Mouse (Mus musculus) forebrain, postnatal 0 days (tissue): ENCODE measurements around the gene Zfp764. TPM values are rescaled to one million over a fixed set of nuclear protein-coding genes. Genes with fewer than 3 reads are reported as not detected.
"Not testable (repeated sequence)": the region's sequence is repeated elsewhere in the genome, so short reads cannot be mapped to it uniquely, and the experiment has no call there.

Experiments
- ATAC-seq: fragments of 200-750 bp; cut with Nextera tagmentation; 2 replicates; pipeline ENCODE4 v1.8.0; 2017; ENCODE audit warnings: mild to moderate bottlenecking, moderate library complexity
- DNase-seq: peaks from one replicate; pipeline ENCODE4 v3.0.0-alpha.2; 2015
- H3K27ac ChIP-seq: fragments of 300-500 bp; sonication (generic); 2 replicates; pipeline ENCODE4 v1.5.1; 2014; ENCODE audit warnings: low read depth, mild to moderate bottlenecking, antibody characterized with exemption, low read length, moderate library complexity, mixed read lengths
- H3K27me3 ChIP-seq: fragments of 300-500 bp; sonication (generic); 2 replicates; pipeline ENCODE4 v1.6.1; 2014; ENCODE audit warnings: mild to moderate bottlenecking, low read length, mixed read lengths; ENCODE audit not compliant: insufficient read depth
- H3K36me3 ChIP-seq: fragments of 300-500 bp; sonication (generic); 2 replicates; pipeline ENCODE4 v1.6.1; 2014; ENCODE audit warnings: mild to moderate bottlenecking, moderate library complexity; ENCODE audit not compliant: insufficient read depth
- H3K4me1 ChIP-seq: fragments of 300-500 bp; sonication (generic); 2 replicates; pipeline ENCODE4 v1.6.1; 2014; ENCODE audit warnings: antibody characterized with exemption; ENCODE audit not compliant: insufficient read depth
- H3K4me2 ChIP-seq: fragments of 300-500 bp; sonication (generic); 2 replicates; pipeline ENCODE4 v1.6.1; 2014; ENCODE audit warnings: low read depth, mild to moderate bottlenecking, moderate library complexity
- H3K4me3 ChIP-seq: fragments of 300-500 bp; sonication (generic); 2 replicates; pipeline ENCODE4 v1.5.1; 2014; ENCODE audit warnings: low read depth, low read length, mixed read lengths
- H3K9ac ChIP-seq: fragments of 300-500 bp; sonication (generic); 2 replicates; pipeline ENCODE4 v1.6.1; 2014; ENCODE audit warnings: mild to moderate bottlenecking
- H3K9me3 ChIP-seq: fragments of 300-500 bp; sonication (generic); 2 replicates; pipeline ENCODE4 v1.6.1; 2016; ENCODE audit warnings: low read length
- CTCF ChIP-seq: sonication (generic); IDR thresholded peaks from 2 replicates; pipeline ENCODE4 v1.5.1; 2016; ENCODE audit warnings: antibody characterized with exemption, control low read depth, low read depth
- WGBS: fragments of 180-500 bp; shearing (Covaris S2); extraction: QIAGEN DNeasy Blood & Tissue Kit; methylation state at CpG from one replicate; pipeline ENCODE4 v1.1.7; 2014; 5-methylcytosine and 5-hydroxymethylcytosine counted together
- polyA plus RNA-seq: library from polyadenylated mRNA; unstranded; fragments of >200 nt; fragmentation: Nextera tagmentation; extraction: Ambion mirVana; gene quantifications from 2 replicates; pipeline ENCODE4 v1.2.1, GENCODE M21; 2015
- total RNA-seq: library from RNA; depleted of rRNA; stranded (reverse); fragments of >200 nt; gene quantifications from 2 replicates; pipeline ENCODE4 v1.2.3, GENCODE M21; 2014

The Zfp764 gene
- total and polyA plus RNA-seq, 2 experiments from 2014 or later: 3.2 to 5.9 TPM

GRCm38 (mm10) chr7:127411418-127411817, 4.8 kb upstream of the Zfp764 start:
- Histone ChIP-seq H3K4me3 (no peak overlapping the region), H3K4me1 (peaks cover 4% of the 10 kb centered on the region; the same call in 1 of the 2 replicates), H3K36me3 (peaks cover 3% of the 10 kb centered on the region; the same call in 1 of the 2 replicates), H3K27ac (no peak overlapping the region), H3K9me3 (no peaks in the 10 kb centered on the region), H3K27me3 (no peaks in the 10 kb centered on the region; the same call in 1 of the 2 replicates), H3K9ac (no peak overlapping the region), H3K4me2 (no peak overlapping the region)
- WGBS: 72% methylated on average over 2 of the region's 2 CpGs
- DNase-seq (no peak), ATAC-seq (no peak)
- TF ChIP-seq CTCF: no peak

- not testable (repeated sequence) for H3K9me3 ChIP-seq, H3K27ac ChIP-seq, H3K9ac ChIP-seq, H3K4me1 ChIP-seq, H3K36me3 ChIP-seq, H3K27me3 ChIP-seq, ATAC-seq, H3K4me2 ChIP-seq, H3K4me3 ChIP-seq, DNase-seq
- 95% methylated on average over 6 of the region's 6 CpGs for WGBS
Measured at GRCm38 (mm10) chr7:127404101-127404500, 2.5 kb downstream of the Zfp764 start.

- Histone ChIP-seq H3K9me3 (no peaks in the 10 kb centered on the region), H3K4me1 (peaks cover 6% of the 10 kb centered on the region; the same call in 1 of the 2 replicates), H3K4me3 (no peak overlapping the region), H3K27me3 (no peaks in the 10 kb centered on the region), H3K9ac (no peak overlapping the region), H3K36me3 (no peaks in the 10 kb centered on the region), H3K4me2 (no peak overlapping the region), H3K27ac (no peak overlapping the region)
- ATAC-seq (no peak), DNase-seq (no peak)
- no peak for TF ChIP-seq CTCF
- WGBS: 52% methylated on average over 2 of the region's 2 CpGs
Measured at GRCm38 (mm10) chr7:127402980-127403379, 3.6 kb downstream of the Zfp764 start.

- Histone ChIP-seq H3K27me3 (no peaks in the 10 kb centered on the region), H3K27ac (no peak overlapping the region), H3K9me3 (no peaks in the 10 kb centered on the region), H3K4me1 (no peaks in the 10 kb centered on the region), H3K4me2 (no peak overlapping the region), H3K36me3 (no peaks in the 10 kb centered on the region), H3K4me3 (no peak overlapping the region), H3K9ac (no peak overlapping the region)
- WGBS: 69% methylated on average over 3 of the region's 3 CpGs
- DNase-seq (no peak), ATAC-seq (no peak)
- no peak for TF ChIP-seq CTCF
Measured at GRCm38 (mm10) chr7:127400355-127400754, 6.3 kb downstream of the Zfp764 start.

- 15% methylated on average over 7 of the region's 7 CpGs for WGBS
- H3K27ac ChIP-seq: peak overlapping the region; percentile 83
- H3K27me3 ChIP-seq: no peaks in the 10 kb centered on the region
- H3K9ac ChIP-seq: peak overlapping the region; percentile 87
- no peak for ATAC-seq
- no peak for TF ChIP-seq CTCF
- peak overlapping the region; percentile 54 for H3K4me3 ChIP-seq
- peak overlapping the region; percentile 80 for H3K4me2 ChIP-seq
- H3K9me3 ChIP-seq: no peaks in the 10 kb centered on the region
- H3K36me3 ChIP-seq: peaks cover 4% of the 10 kb centered on the region; the same call in 1 of the 2 replicates
- no peak for DNase-seq
- H3K4me1 ChIP-seq: peaks cover 10% of the 10 kb centered on the region; the same call in 1 of the 2 replicates
Measured at GRCm38 (mm10) chr7:127393944-127394333, 12.7 kb downstream of the Zfp764 start.

- H3K9ac ChIP-seq: peak within 1 kb of the TSS; percentile 87
- peak within 1 kb of the TSS; percentile 54 for H3K4me3 ChIP-seq
- ATAC-seq: peak; percentile 92
- H3K4me2 ChIP-seq: peak within 1 kb of the TSS; percentile 80
- WGBS: 2% methylated on average over 45 of the region's 45 CpGs
- H3K36me3 ChIP-seq: peaks cover 4% of the 10 kb centered on the region; the same call in 1 of the 2 replicates
- no peaks in the 10 kb centered on the region for H3K9me3 ChIP-seq
- H3K4me1 ChIP-seq: peaks cover 10% of the 10 kb centered on the region; the same call in 1 of the 2 replicates
- no peaks in the 10 kb centered on the region for H3K27me3 ChIP-seq
- H3K27ac ChIP-seq: peak within 1 kb of the TSS; percentile 83
- peak; percentile 96 for DNase-seq
- TF ChIP-seq CTCF: no peak
Measured at GRCm38 (mm10) chr7:127393157-127393943, 13.3 kb downstream of the Zfp764 start, which contains the start of gene E430018J23Rik. E430018J23Rik (minus strand) TSS chr7:127393629.

- H3K9me3 ChIP-seq: no peaks in the 10 kb centered on the region
- peak overlapping the region; percentile 87 for H3K9ac ChIP-seq
- peak overlapping the region; percentile 80 for H3K4me2 ChIP-seq
- 84% methylated on average over 8 of the region's 8 CpGs for WGBS
- peak overlapping the region; percentile 54; the same call in 1 of the 2 replicates for H3K4me3 ChIP-seq
- no peak for ATAC-seq
- no peak for TF ChIP-seq CTCF
- no peak for DNase-seq
- no peak overlapping the region for H3K27ac ChIP-seq
- H3K4me1 ChIP-seq: peaks cover 10% of the 10 kb centered on the region; the same call in 1 of the 2 replicates
- no peaks in the 10 kb centered on the region for H3K27me3 ChIP-seq
- H3K36me3 ChIP-seq: peaks cover 4% of the 10 kb centered on the region; the same call in 1 of the 2 replicates
Measured at GRCm38 (mm10) chr7:127392251-127392824, 14.3 kb downstream of the Zfp764 start.
